Mouse (Mus musculus) olfactory bulb, adult 2 months (tissue): ENCODE results near the gene Bhlha15.

ENCODE experiments used
- CTCF ChIP-seq: fragments of 200-500 bp; IDR thresholded peaks from 2 replicates; pipeline ENCODE4 v1.5.1; 2012; ENCODE audit warnings: low read depth, mild to moderate bottlenecking, low read length, moderate library complexity; ENCODE audit not compliant: insufficient read depth
- POLR2A ChIP-seq: fragments of 200-500 bp; IDR thresholded peaks from 2 replicates; pipeline ENCODE4 v1.6.1; 2012; ENCODE audit warnings: mild to moderate bottlenecking, low read depth, low read length, moderate library complexity; ENCODE audit not compliant: insufficient read depth

DNA sequence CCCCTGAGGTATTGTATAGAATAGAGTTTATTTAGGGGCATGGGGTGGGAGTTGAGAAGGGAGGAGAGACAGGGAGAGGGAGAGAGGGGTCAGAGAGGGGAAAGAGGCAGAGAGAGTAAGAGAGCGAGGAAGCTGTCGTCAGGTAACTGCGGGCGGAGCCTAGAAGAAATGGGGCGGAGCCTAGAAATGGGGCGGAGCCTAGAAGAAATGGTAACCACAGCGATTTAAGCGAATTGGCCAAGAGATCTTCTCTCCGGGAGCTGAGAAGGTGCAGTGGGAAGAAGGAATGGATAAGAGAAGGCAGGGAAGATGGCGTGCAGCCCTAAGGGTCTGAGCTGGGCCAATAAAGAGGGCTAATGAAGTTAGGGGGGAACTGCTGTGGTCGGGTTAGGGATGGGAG, 36.1 kb downstream of the Bhlha15 start:
- TF ChIP-seq CTCF (no peak), POLR2A (no peak)
